Mouse (Mus musculus): Measurements from ENCODE around the gene Reg3d.
"Not testable (repeated sequence)": the region's sequence is repeated elsewhere in the genome, so short reads cannot be mapped to it uniquely, and the experiment has no call there.

Gene Reg3d

GRCm38 (mm10) chr6:78378765-78379164, at the start of gene Reg3d:
TSS of gene Reg3d (minus strand) at chr6:78378865.
- no peak for DNase-seq

- DNase-seq, result no peak
Observed at GRCm38 (mm10) chr6:78425497-78425896, 46.8 kb upstream of the Reg3d start.

- DNase-seq, result not testable (repeated sequence)
Observed at GRCm38 (mm10) chr6:78422411-78422810, 43.7 kb upstream of the Reg3d start, which contains the start of gene Reg1. TSS of gene Reg1 (plus strand) at chr6:78422711.

GRCm38 (mm10) chr6:78395323-78395722, 16.7 kb upstream of the Reg3d start, which contains the start of gene Reg2:
TSS of gene Reg2 (plus strand) at chr6:78395623.
- DNase-seq, result not testable (repeated sequence)

- no peak for DNase-seq
Observed at GRCm38 (mm10) chr6:78385609-78386008, 6.9 kb upstream of the Reg3d start.

- no peak for DNase-seq
Observed at GRCm38 (mm10) chr6:78380409-78380808, 1.7 kb upstream of the Reg3d start, which contains the start of gene Reg3a. TSS of gene Reg3a (plus strand) at chr6:78380709.

- DNase-seq, result no peak
Observed at GRCm38 (mm10) chr6:78370357-78370756, 8.3 kb downstream of the Reg3d start, which contains the start of gene Reg3b. TSS of gene Reg3b (plus strand) at chr6:78370657.

- DNase-seq, result no peak
Observed at GRCm38 (mm10) chr6:78361971-78362563, 16.6 kb downstream of the Reg3d start.

GRCm38 (mm10) chr6:78341689-78342088, 37.0 kb downstream of the Reg3d start:
- DNase-seq, result no peak

- no peak for DNase-seq
Observed at GRCm38 (mm10) chr6:78340296-78340695, 38.4 kb downstream of the Reg3d start.

- no peak for DNase-seq
Observed at GRCm38 (mm10) chr6:78331919-78332569, 46.6 kb downstream of the Reg3d start.

GRCm38 (mm10) chr6:78329166-78329565, 49.5 kb downstream of the Reg3d start:
- DNase-seq, result no peak

GRCm38 (mm10) chr6:78327798-78328197, 50.9 kb downstream of the Reg3d start:
- DNase-seq, result no peak

All from right cerebral cortex, postnatal 4 days (tissue).